Mouse (Mus musculus): ENCODE results near the gene Swap70. TPM values are rescaled to one million over a fixed set of nuclear protein-coding genes. Genes with fewer than 3 reads are reported as not detected.

Swap70 gene
- polyA plus RNA-seq, 1 experiment from 2014 or later: 19.0 TPM

DNA sequence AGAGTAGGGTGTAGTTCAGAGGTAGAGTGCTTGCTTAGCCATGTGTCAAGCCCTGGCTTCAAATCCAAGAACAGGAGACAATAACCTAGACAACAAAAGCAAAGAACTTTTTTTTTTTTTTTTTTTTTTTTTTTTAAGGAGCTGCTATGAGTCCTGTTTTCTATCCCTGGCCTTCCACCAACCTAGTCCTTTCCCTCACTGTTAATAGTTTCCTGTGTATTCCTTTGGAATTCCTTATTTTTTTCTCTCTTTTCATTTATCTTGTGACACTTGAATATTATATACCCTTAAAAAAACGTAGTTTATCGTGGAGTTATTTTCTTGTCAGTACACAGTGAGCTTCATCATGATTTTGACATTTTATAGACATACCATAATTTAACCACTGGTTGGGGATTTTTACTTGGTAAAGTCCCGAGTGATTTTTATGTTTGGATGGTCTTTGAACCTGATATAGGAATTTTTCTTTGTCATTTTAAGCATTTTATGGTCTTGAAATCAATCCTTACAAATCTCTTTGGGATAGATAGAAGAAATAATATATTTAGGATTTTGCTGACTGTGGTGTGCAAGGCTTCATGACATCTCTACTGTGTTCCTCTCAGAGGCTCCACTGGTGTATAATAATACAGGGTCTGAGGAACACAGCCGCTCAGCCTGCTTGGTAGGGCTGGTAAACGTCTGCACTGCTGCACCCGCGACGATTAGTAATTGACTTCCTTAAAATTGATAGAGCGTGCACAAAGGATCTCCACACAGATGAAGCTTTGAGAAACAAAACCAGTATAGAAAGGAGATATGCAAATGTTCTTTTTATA is 20.2 kb downstream of the Swap70 start:
- no peak overlapping the region for H3K9ac ChIP-seq
- no peaks in the 10 kb centered on the region for H3K27me3 ChIP-seq (replicated peaks)
- no peaks in the 10 kb centered on the region; the same call in 1 of the 2 replicates for H3K36me3 ChIP-seq
- no peak overlapping the region for H3K4me2 ChIP-seq (replicated peaks)
- no peak overlapping the region for H3K4me3 ChIP-seq
- H3K27ac ChIP-seq: no peak overlapping the region
- H3K9me3 ChIP-seq: no peaks in the 10 kb centered on the region
- no peak for ATAC-seq (ENCODE audit: low FRiP score, low read depth)
- H3K4me1 ChIP-seq: peaks cover 8% of the 10 kb centered on the region; the same call in 1 of the 2 replicates
- WGBS: 67% methylated on average over 9 of the region's 9 CpGs

DNA sequence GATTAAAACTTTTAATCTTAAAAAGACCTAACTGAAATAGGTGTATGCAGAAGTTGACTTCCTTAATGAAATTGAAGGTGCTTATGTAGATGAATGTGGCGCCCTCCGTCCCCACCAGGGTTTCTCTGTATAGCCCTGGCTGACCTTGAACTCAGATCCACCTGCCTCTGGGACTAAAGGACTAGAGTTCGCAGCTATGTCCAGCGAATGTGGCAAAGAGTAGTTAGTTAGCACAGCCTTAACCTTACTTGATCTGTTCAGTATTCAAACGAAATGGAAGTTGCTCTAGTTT is 20.7 kb downstream of the Swap70 start:
- H3K4me1 ChIP-seq: peaks cover 8% of the 10 kb centered on the region; the same call in 1 of the 2 replicates
- H3K36me3 ChIP-seq: no peaks in the 10 kb centered on the region; the same call in 1 of the 2 replicates
- H3K9ac ChIP-seq: no peak overlapping the region
- 92% methylated on average over 5 of the region's 5 CpGs for WGBS
- no peak overlapping the region for H3K27ac ChIP-seq
- no peaks in the 10 kb centered on the region for H3K9me3 ChIP-seq
- no peak for ATAC-seq (ENCODE audit: low FRiP score, low read depth)
- H3K27me3 ChIP-seq (replicated peaks): no peaks in the 10 kb centered on the region
- no peak overlapping the region for H3K4me3 ChIP-seq
- H3K4me2 ChIP-seq (replicated peaks): no peak overlapping the region

- Histone ChIP-seq H3K27ac (no peak overlapping the region), H3K9me3 (no peaks in the 10 kb centered on the region), H3K4me3 (no peak overlapping the region), H3K27me3 (replicated peaks) (no peaks in the 10 kb centered on the region), H3K36me3 (no peaks in the 10 kb centered on the region; the same call in 1 of the 2 replicates), H3K9ac (no peak overlapping the region), H3K4me1 (no peaks in the 10 kb centered on the region), H3K4me2 (replicated peaks) (no peak overlapping the region)
- WGBS: 95% methylated on average over 9 of the region's 9 CpGs
- no peak for ATAC-seq (ENCODE audit: low FRiP score, low read depth)
These were observed 23.6 kb downstream of the Swap70 start for GRCm38 (mm10) chr7:110245128-110245527.

- no peaks in the 10 kb centered on the region; the same call in 1 of the 2 replicates for H3K36me3 ChIP-seq
- no peaks in the 10 kb centered on the region for H3K9me3 ChIP-seq
- no peak overlapping the region for H3K4me2 ChIP-seq (replicated peaks)
- H3K9ac ChIP-seq: no peak overlapping the region
- ATAC-seq (ENCODE audit: low FRiP score, low read depth): no peak
- no peaks in the 10 kb centered on the region for H3K4me1 ChIP-seq
- H3K27ac ChIP-seq: no peak overlapping the region
- H3K4me3 ChIP-seq: no peak overlapping the region
- no peaks in the 10 kb centered on the region for H3K27me3 ChIP-seq (replicated peaks)
- 95% methylated on average over 9 of the region's 9 CpGs for WGBS
These were observed 25.0 kb downstream of the Swap70 start for GRCm38 (mm10) chr7:110246526-110246925.

DNA sequence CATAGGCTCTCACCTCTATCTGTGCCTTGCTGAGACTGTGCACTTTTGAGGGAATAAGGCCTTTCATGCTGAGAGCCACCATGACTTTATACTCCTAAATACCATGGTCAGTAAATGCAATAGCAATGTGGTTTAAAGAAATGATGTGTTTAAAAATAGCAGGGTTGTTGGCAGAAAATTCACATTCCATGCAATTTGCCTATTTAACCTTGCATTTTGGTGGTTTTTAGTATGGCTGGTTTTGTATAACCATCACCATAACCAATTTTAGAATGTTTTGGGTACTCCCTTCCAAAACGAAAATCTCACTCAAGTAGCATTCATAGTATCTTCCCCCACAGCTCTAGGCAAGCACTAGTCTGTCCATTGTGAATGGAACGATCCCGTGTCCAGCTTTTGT is 26.3 kb downstream of the Swap70 start:
- H3K27me3 ChIP-seq (replicated peaks): no peaks in the 10 kb centered on the region
- no peak for ATAC-seq (ENCODE audit: low FRiP score, low read depth)
- H3K27ac ChIP-seq: no peak overlapping the region
- H3K4me1 ChIP-seq: no peaks in the 10 kb centered on the region
- no peaks in the 10 kb centered on the region for H3K9me3 ChIP-seq
- H3K4me2 ChIP-seq (replicated peaks): no peak overlapping the region
- no peaks in the 10 kb centered on the region; the same call in 1 of the 2 replicates for H3K36me3 ChIP-seq
- 91% methylated on average over 3 of the region's 3 CpGs for WGBS
- no peak overlapping the region for H3K9ac ChIP-seq
- no peak overlapping the region for H3K4me3 ChIP-seq

- no peak overlapping the region for H3K27ac ChIP-seq
- no peaks in the 10 kb centered on the region for H3K27me3 ChIP-seq (replicated peaks)
- 97% methylated on average over 4 of the region's 4 CpGs for WGBS
- H3K36me3 ChIP-seq: no peaks in the 10 kb centered on the region; the same call in 1 of the 2 replicates
- H3K9ac ChIP-seq: no peak overlapping the region
- H3K9me3 ChIP-seq: no peaks in the 10 kb centered on the region
- ATAC-seq (ENCODE audit: low FRiP score, low read depth): no peak
- no peaks in the 10 kb centered on the region for H3K4me1 ChIP-seq
- no peak overlapping the region for H3K4me2 ChIP-seq (replicated peaks)
- no peak overlapping the region for H3K4me3 ChIP-seq
These were observed 27.2 kb downstream of the Swap70 start for GRCm38 (mm10) chr7:110248677-110249076.

DNA sequence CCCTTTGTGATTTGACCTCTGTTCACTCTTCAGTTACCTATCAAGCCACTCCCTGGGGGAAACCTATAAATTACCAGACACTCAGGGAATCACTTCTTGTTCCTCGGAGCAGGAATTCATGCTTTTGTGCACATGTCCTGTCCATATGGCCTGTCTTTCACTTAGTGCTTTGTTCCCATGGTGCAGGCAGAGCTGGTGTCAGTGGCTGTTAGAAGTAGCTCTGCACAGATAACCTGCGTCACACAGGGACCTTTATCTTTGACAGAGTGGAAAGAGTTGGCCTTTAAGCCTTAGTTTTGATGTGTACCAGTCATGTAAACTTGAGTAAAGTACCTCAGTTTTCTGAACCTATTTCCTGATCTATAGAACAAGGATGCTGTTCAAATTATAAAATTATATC is 32.4 kb downstream of the Swap70 start:
- no peak overlapping the region for H3K4me2 ChIP-seq (replicated peaks)
- no peaks in the 10 kb centered on the region for H3K36me3 ChIP-seq
- no peaks in the 10 kb centered on the region for H3K9me3 ChIP-seq
- no peak overlapping the region for H3K9ac ChIP-seq
- 43% methylated on average over 2 of the region's 2 CpGs for WGBS
- no peak overlapping the region for H3K27ac ChIP-seq
- H3K27me3 ChIP-seq (replicated peaks): no peaks in the 10 kb centered on the region
- H3K4me3 ChIP-seq: no peak overlapping the region
- no peaks in the 10 kb centered on the region for H3K4me1 ChIP-seq
- no peak for ATAC-seq (ENCODE audit: low FRiP score, low read depth)

DNA sequence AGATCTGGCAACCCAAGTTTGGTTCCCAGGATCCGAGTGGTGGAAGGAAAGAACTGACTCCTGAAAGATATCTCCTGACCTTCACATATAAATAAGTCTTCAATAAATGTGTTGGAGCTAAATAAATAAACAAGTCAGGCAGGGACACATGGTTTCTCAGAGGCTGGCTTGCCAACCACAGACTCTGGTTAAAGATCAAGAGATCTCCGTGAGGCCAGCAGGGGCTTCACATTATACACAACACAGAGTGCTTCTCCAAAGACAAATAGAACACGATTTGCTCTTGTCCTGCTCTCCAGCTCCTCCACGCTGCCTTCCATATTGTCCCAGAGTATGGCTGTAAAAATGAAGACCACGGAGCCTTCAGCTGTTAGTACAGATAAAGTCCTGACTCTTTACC is 32.9 kb downstream of the Swap70 start:
- no peaks in the 10 kb centered on the region for H3K4me1 ChIP-seq
- WGBS: 89% methylated on average over 5 of the region's 5 CpGs
- H3K9me3 ChIP-seq: no peaks in the 10 kb centered on the region
- ATAC-seq (ENCODE audit: low FRiP score, low read depth): no peak
- no peak overlapping the region for H3K4me2 ChIP-seq (replicated peaks)
- no peaks in the 10 kb centered on the region for H3K36me3 ChIP-seq
- no peak overlapping the region for H3K4me3 ChIP-seq
- no peaks in the 10 kb centered on the region for H3K27me3 ChIP-seq (replicated peaks)
- no peak overlapping the region for H3K9ac ChIP-seq
- no peak overlapping the region for H3K27ac ChIP-seq

DNA sequence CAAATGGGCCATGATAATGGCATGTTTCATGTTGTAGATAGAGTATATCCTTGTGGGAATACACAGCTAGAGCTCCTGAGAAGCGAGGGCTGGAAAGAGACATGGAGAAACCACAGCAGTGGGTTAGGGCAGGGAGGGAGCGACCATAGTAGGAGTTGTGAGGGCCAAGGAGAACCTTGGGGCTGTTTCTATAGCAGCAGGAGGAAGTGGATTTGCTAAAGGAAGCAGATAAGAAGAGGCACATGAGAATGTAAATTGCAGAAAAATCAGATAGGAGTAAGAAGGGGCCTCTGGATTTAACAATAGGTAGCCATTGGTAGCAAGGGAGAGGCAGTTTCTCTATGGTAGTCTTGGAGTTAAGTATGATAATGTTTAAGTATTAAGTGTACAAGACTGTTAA is 35.5 kb downstream of the Swap70 start:
- 84% methylated on average over 2 of the region's 2 CpGs for WGBS
- Histone ChIP-seq H3K4me1 (no peaks in the 10 kb centered on the region), H3K4me3 (no peak overlapping the region), H3K9me3 (no peaks in the 10 kb centered on the region), H3K27me3 (replicated peaks) (no peaks in the 10 kb centered on the region), H3K9ac (no peak overlapping the region), H3K4me2 (replicated peaks) (no peak overlapping the region), H3K36me3 (no peaks in the 10 kb centered on the region), H3K27ac (no peak overlapping the region)
- ATAC-seq (ENCODE audit: low FRiP score, low read depth): no peak

DNA sequence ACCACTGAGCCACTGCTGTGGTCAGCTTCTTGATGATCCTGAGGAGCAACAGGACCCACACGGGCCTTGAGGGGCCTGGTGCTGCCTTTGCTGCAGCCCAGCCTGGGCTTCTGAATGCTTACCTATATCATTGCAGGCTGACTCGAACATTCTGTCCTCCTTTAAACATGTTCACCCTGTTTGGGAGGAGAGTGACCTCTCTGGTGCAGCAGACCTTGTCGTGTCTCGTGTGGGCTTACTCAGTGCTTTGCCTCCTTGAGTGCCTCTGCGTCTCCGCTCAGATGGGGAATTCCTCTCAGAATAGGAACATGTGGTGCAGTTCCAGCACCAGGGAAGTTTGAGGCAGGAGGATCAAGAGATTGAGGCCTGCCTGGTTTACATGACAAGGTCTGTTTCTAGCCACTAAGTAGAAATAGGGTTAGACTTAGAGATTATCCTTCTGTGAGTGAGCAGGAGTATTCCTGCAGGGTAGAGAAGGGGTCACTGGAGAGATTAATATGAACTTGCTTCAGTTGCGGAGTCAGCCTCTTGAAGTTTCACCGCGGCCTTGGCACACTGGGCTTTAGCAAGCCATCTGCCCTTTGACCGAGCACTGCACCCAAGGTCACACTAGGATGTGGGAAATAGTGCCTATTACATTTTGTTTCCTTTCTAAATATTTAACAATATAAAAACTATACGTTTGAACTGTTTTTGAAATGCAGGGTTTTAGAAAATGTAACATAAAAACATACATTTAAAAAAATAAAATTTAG is 36.9 kb downstream of the Swap70 start:
- Histone ChIP-seq H3K9me3 (no peaks in the 10 kb centered on the region), H3K4me3 (no peak overlapping the region), H3K4me2 (replicated peaks) (no peak overlapping the region), H3K4me1 (no peaks in the 10 kb centered on the region), H3K27ac (no peak overlapping the region), H3K9ac (no peak overlapping the region), H3K27me3 (replicated peaks) (no peaks in the 10 kb centered on the region), H3K36me3 (no peaks in the 10 kb centered on the region)
- WGBS: 89% methylated on average over 11 of the region's 11 CpGs
- no peak for ATAC-seq (ENCODE audit: low FRiP score, low read depth)

GRCm38 (mm10) chr7:110259966-110260711 is 38.6 kb downstream of the Swap70 start:
- ATAC-seq (ENCODE audit: low FRiP score, low read depth): no peak
- no peaks in the 10 kb centered on the region for H3K27me3 ChIP-seq (replicated peaks)
- no peaks in the 10 kb centered on the region for H3K9me3 ChIP-seq
- no peak overlapping the region for H3K9ac ChIP-seq
- H3K4me1 ChIP-seq: no peaks in the 10 kb centered on the region
- H3K36me3 ChIP-seq: no peaks in the 10 kb centered on the region
- H3K27ac ChIP-seq: no peak overlapping the region
- no peak overlapping the region for H3K4me2 ChIP-seq (replicated peaks)
- WGBS: 85% methylated on average over 4 of the region's 4 CpGs
- no peak overlapping the region for H3K4me3 ChIP-seq

DNA sequence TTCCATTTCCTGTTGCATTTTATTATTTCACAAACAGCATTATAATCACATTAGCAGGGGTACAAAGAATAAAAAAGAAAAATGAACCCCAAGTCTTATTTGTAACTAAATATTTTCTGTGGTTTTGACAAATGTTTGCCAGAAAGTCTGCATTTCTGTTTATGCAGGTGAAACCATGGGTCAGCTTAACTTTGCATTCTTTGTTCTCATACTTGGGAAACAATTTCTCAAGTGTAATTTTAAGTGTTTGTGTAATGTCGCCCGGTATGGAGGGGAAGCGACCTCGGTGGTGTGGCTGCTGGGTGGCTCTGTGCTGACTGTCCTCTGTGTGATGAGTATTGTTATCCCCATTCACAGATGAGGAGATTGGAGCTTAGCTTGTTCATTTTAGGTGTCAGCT is 40.3 kb downstream of the Swap70 start:
- H3K36me3 ChIP-seq: no peaks in the 10 kb centered on the region
- H3K27ac ChIP-seq: no peak overlapping the region
- no peak for ATAC-seq (ENCODE audit: low FRiP score, low read depth)
- no peaks in the 10 kb centered on the region for H3K9me3 ChIP-seq
- no peak overlapping the region for H3K4me2 ChIP-seq (replicated peaks)
- H3K9ac ChIP-seq: no peak overlapping the region
- H3K27me3 ChIP-seq (replicated peaks): no peaks in the 10 kb centered on the region
- H3K4me3 ChIP-seq: no peak overlapping the region
- 86% methylated on average over 4 of the region's 4 CpGs for WGBS
- no peaks in the 10 kb centered on the region for H3K4me1 ChIP-seq

All from neural tube, embryonic 12.5 days (tissue).